Mouse (Mus musculus): ENCODE measurements around the gene Pde7b. TPM values are rescaled to one million over a fixed set of nuclear protein-coding genes. Genes with fewer than 3 reads are reported as not detected.

Pde7b gene
- polyA plus RNA-seq, 1 experiment from 2014 or later = 2.4 TPM

GRCm38 (mm10) chr10:20474036-20474435 lies 250.8 kb downstream of the Pde7b start:
- Histone ChIP-seq H3K4me2 (replicated peaks; ENCODE audit: low read depth, low read length) (no peak overlapping the region), H3K9ac (replicated peaks; ENCODE audit: low read length) (no peak overlapping the region), H3K36me3 (ENCODE audit: insufficient read depth, low read length) (no peaks in the 10 kb centered on the region), H3K4me1 (ENCODE audit: insufficient read depth, low read length) (0 out of 2 replicates have a peak, but pooled peaks cover 5% of the 10 kb centered on the region), H3K27me3 (ENCODE audit: insufficient read depth, low read length) (no peaks in the 10 kb centered on the region), H3K27ac (ENCODE audit: low read length) (no peak overlapping the region), H3K9me3 (ENCODE audit: low read length) (no peaks in the 10 kb centered on the region), H3K4me3 (ENCODE audit: low read length) (no peak overlapping the region)
- WGBS = 75% methylated on average over 9 of the region's 9 CpGs
- no peak for ATAC-seq (ENCODE audit: low FRiP score, low TSS enrichment)

DNA sequence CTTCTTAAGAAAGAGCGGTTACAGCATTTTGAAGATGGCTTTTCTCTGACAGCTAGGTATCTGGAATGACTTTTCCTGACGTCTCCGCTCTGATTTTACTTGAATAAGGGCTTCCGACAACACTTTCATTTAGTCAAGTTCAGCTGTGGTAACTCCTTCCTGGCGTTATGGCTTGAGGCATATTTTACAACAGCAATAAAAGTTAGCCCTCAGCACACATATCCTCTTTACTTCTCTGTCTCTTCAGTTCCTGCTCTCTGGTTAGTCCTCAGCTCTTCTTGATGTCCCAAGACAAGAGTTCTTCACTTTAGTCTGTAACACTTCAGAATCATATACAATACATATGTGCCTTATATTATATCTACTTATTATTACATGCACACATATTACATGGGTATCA lies 251.4 kb downstream of the Pde7b start:
- no peak overlapping the region for H3K9ac ChIP-seq (replicated peaks; ENCODE audit: low read length)
- ATAC-seq (ENCODE audit: low FRiP score, low TSS enrichment) = no peak

GRCm38 (mm10) chr10:20472007-20472406 lies 252.9 kb downstream of the Pde7b start:
- Histone ChIP-seq H3K27ac (ENCODE audit: low read length) (no peak overlapping the region), H3K4me1 (ENCODE audit: insufficient read depth, low read length) (0 out of 2 replicates have a peak, but pooled peaks cover 5% of the 10 kb centered on the region), H3K4me2 (replicated peaks; ENCODE audit: low read depth, low read length) (no peak overlapping the region), H3K36me3 (ENCODE audit: insufficient read depth, low read length) (no peaks in the 10 kb centered on the region), H3K27me3 (ENCODE audit: insufficient read depth, low read length) (no peaks in the 10 kb centered on the region), H3K9me3 (ENCODE audit: low read length) (no peaks in the 10 kb centered on the region), H3K9ac (replicated peaks; ENCODE audit: low read length) (no peak overlapping the region), H3K4me3 (ENCODE audit: low read length) (no peak overlapping the region)
- WGBS = 86% methylated on average over 8 of the region's 8 CpGs
- no peak for ATAC-seq (ENCODE audit: low FRiP score, low TSS enrichment)

More for the DNA sequence above, 251.4 kb downstream of the Pde7b start:
- Histone ChIP-seq H3K27me3 (ENCODE audit: insufficient read depth, low read length) (no peaks in the 10 kb centered on the region), H3K27ac (ENCODE audit: low read length) (no peak overlapping the region), H3K4me3 (ENCODE audit: low read length) (no peak overlapping the region), H3K9me3 (ENCODE audit: low read length) (no peaks in the 10 kb centered on the region), H3K36me3 (ENCODE audit: insufficient read depth, low read length) (no peaks in the 10 kb centered on the region), H3K4me2 (replicated peaks; ENCODE audit: low read depth, low read length) (no peak overlapping the region), H3K4me1 (ENCODE audit: insufficient read depth, low read length) (0 out of 2 replicates have a peak, but pooled peaks cover under 1% of the 10 kb centered on the region)
- 71% methylated on average over 5 of the region's 5 CpGs for WGBS

GRCm38 (mm10) chr10:20464631-20465030 lies 260.2 kb downstream of the Pde7b start:
- 75% methylated on average over 3 of the region's 3 CpGs for WGBS

DNA sequence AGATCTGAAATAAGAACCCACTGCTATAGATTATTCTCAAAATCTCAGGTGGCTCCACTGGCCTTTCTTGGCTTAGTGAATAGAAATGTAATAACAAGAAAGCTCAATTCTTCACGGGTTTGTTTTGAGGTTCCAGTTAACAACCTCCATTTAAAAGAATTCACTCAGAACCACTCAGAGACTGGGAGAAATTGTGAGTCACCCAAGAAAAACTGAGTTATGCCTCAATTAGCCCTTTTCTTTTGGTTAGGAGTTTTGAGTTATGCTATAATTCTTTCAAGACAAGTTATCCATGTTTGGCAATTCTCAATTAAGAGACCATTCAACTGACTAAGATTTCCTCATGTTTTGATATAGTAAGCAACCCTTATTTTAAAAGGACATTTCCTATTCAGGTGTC lies 260.9 kb downstream of the Pde7b start:
- H3K27ac ChIP-seq (ENCODE audit: low read length) = no peak overlapping the region
- no peak overlapping the region for H3K9ac ChIP-seq (replicated peaks; ENCODE audit: low read length)
- H3K4me2 ChIP-seq (replicated peaks; ENCODE audit: low read depth, low read length) = no peak overlapping the region
- 0 out of 2 replicates have a peak, but pooled peaks cover 6% of the 10 kb centered on the region for H3K4me1 ChIP-seq (ENCODE audit: insufficient read depth, low read length)
- no peaks in the 10 kb centered on the region for H3K36me3 ChIP-seq (ENCODE audit: insufficient read depth, low read length)
- H3K9me3 ChIP-seq (ENCODE audit: low read length) = no peaks in the 10 kb centered on the region
- no peak overlapping the region for H3K4me3 ChIP-seq (ENCODE audit: low read length)
- WGBS = 83% methylated on average over 1 of the region's 1 CpGs
- no peaks in the 10 kb centered on the region for H3K27me3 ChIP-seq (ENCODE audit: insufficient read depth, low read length)
- no peak for ATAC-seq (ENCODE audit: low FRiP score, low TSS enrichment)

More at GRCm38 (mm10) chr10:20464631-20465030, 260.2 kb downstream of the Pde7b start:
- Histone ChIP-seq H3K4me3 (ENCODE audit: low read length) (no peak overlapping the region), H3K9me3 (ENCODE audit: low read length) (no peaks in the 10 kb centered on the region), H3K27ac (ENCODE audit: low read length) (no peak overlapping the region), H3K36me3 (ENCODE audit: insufficient read depth, low read length) (no peaks in the 10 kb centered on the region), H3K9ac (replicated peaks; ENCODE audit: low read length) (no peak overlapping the region), H3K4me1 (ENCODE audit: insufficient read depth, low read length) (0 out of 2 replicates have a peak, but pooled peaks cover 6% of the 10 kb centered on the region), H3K4me2 (replicated peaks; ENCODE audit: low read depth, low read length) (no peak overlapping the region), H3K27me3 (ENCODE audit: insufficient read depth, low read length) (no peaks in the 10 kb centered on the region)
- ATAC-seq (ENCODE audit: low FRiP score, low TSS enrichment) = no peak

- H3K27ac ChIP-seq (ENCODE audit: low read length) = no peak overlapping the region
- ATAC-seq (ENCODE audit: low FRiP score, low TSS enrichment) = no peak
- H3K9ac ChIP-seq (replicated peaks; ENCODE audit: low read length) = no peak overlapping the region
- no peaks in the 10 kb centered on the region for H3K27me3 ChIP-seq (ENCODE audit: insufficient read depth, low read length)
- H3K4me1 ChIP-seq (ENCODE audit: insufficient read depth, low read length) = 0 out of 2 replicates have a peak, but pooled peaks cover 6% of the 10 kb centered on the region
- WGBS = 74% methylated on average over 4 of the region's 4 CpGs
- no peaks in the 10 kb centered on the region for H3K36me3 ChIP-seq (ENCODE audit: insufficient read depth, low read length)
- no peak overlapping the region for H3K4me3 ChIP-seq (ENCODE audit: low read length)
- H3K4me2 ChIP-seq (replicated peaks; ENCODE audit: low read depth, low read length) = no peak overlapping the region
- no peaks in the 10 kb centered on the region for H3K9me3 ChIP-seq (ENCODE audit: low read length)
Measured at GRCm38 (mm10) chr10:20462596-20462995, 262.3 kb downstream of the Pde7b start.

GRCm38 (mm10) chr10:20459657-20460350 lies 265.1 kb downstream of the Pde7b start:
- no peak overlapping the region for H3K9ac ChIP-seq (replicated peaks; ENCODE audit: low read length)
- H3K9me3 ChIP-seq (ENCODE audit: low read length) = no peaks in the 10 kb centered on the region
- 92% methylated on average over 7 of the region's 7 CpGs for WGBS
- H3K4me1 ChIP-seq (ENCODE audit: insufficient read depth, low read length) = no peaks in the 10 kb centered on the region
- H3K4me2 ChIP-seq (replicated peaks; ENCODE audit: low read depth, low read length) = no peak overlapping the region
- no peak overlapping the region for H3K4me3 ChIP-seq (ENCODE audit: low read length)
- no peak for ATAC-seq (ENCODE audit: low FRiP score, low TSS enrichment)
- no peak overlapping the region for H3K27ac ChIP-seq (ENCODE audit: low read length)
- H3K36me3 ChIP-seq (ENCODE audit: insufficient read depth, low read length) = no peaks in the 10 kb centered on the region
- H3K27me3 ChIP-seq (ENCODE audit: insufficient read depth, low read length) = no peaks in the 10 kb centered on the region

GRCm38 (mm10) chr10:20459160-20459559 lies 265.7 kb downstream of the Pde7b start:
- no peak for ATAC-seq (ENCODE audit: low FRiP score, low TSS enrichment)
- Histone ChIP-seq H3K4me3 (ENCODE audit: low read length) (no peak overlapping the region), H3K4me2 (replicated peaks; ENCODE audit: low read depth, low read length) (no peak overlapping the region), H3K36me3 (ENCODE audit: insufficient read depth, low read length) (no peaks in the 10 kb centered on the region), H3K9me3 (ENCODE audit: low read length) (no peaks in the 10 kb centered on the region), H3K9ac (replicated peaks; ENCODE audit: low read length) (no peak overlapping the region), H3K4me1 (ENCODE audit: insufficient read depth, low read length) (no peaks in the 10 kb centered on the region), H3K27ac (ENCODE audit: low read length) (no peak overlapping the region), H3K27me3 (ENCODE audit: insufficient read depth, low read length) (no peaks in the 10 kb centered on the region)
- 62% methylated on average over 3 of the region's 3 CpGs for WGBS

GRCm38 (mm10) chr10:20454387-20455065 lies 270.4 kb downstream of the Pde7b start:
- no peak for ATAC-seq (ENCODE audit: low FRiP score, low TSS enrichment)
- Histone ChIP-seq H3K27me3 (ENCODE audit: insufficient read depth, low read length) (no peaks in the 10 kb centered on the region), H3K36me3 (ENCODE audit: insufficient read depth, low read length) (no peaks in the 10 kb centered on the region), H3K9me3 (ENCODE audit: low read length) (no peaks in the 10 kb centered on the region), H3K4me1 (ENCODE audit: insufficient read depth, low read length) (no peaks in the 10 kb centered on the region), H3K4me2 (replicated peaks; ENCODE audit: low read depth, low read length) (no peak overlapping the region), H3K4me3 (ENCODE audit: low read length) (no peak overlapping the region), H3K9ac (replicated peaks; ENCODE audit: low read length) (no peak overlapping the region), H3K27ac (ENCODE audit: low read length) (no peak overlapping the region)
- WGBS = 49% methylated on average over 6 of the region's 6 CpGs

GRCm38 (mm10) chr10:20437428-20437827 lies 287.4 kb downstream of the Pde7b start:
- no peaks in the 10 kb centered on the region for H3K4me1 ChIP-seq (ENCODE audit: insufficient read depth, low read length)
- H3K4me3 ChIP-seq (ENCODE audit: low read length) = no peak overlapping the region
- H3K27me3 ChIP-seq (ENCODE audit: insufficient read depth, low read length) = no peaks in the 10 kb centered on the region
- H3K27ac ChIP-seq (ENCODE audit: low read length) = no peak overlapping the region
- H3K9ac ChIP-seq (replicated peaks; ENCODE audit: low read length) = no peak overlapping the region
- 95% methylated on average over 9 of the region's 9 CpGs for WGBS
- no peak for ATAC-seq (ENCODE audit: low FRiP score, low TSS enrichment)
- H3K9me3 ChIP-seq (ENCODE audit: low read length) = no peaks in the 10 kb centered on the region
- H3K36me3 ChIP-seq (ENCODE audit: insufficient read depth, low read length) = no peaks in the 10 kb centered on the region
- H3K4me2 ChIP-seq (replicated peaks; ENCODE audit: low read depth, low read length) = no peak overlapping the region

Measured in kidney, embryonic 16.5 days (tissue).